Mouse (Mus musculus) left cerebral cortex, postnatal 25 days (tissue): ENCODE measurements at regions not wholly inside any gene's neighbourhood (a gene's known extent, or its start where the extent isn't known, plus 50 kb on each side); places are given as distances from the start of the nearest gene placed in this dataset.

Source experiments
- DNase-seq, 2 experiments: peaks; one replicate each; pipeline ENCODE4 v3.0.0; 2022; ENCODE audit warnings: low spot score in 2 of 2, mixed read lengths in 1 of 2
- intact Hi-C: fragments of 180-260 bp; cut with DNase I; formaldehyde crosslinking; loops from one replicate; pipeline ENCODE4 v1.15.1; 2025

- peak; percentile 11 to 38 for DNase-seq
- intact Hi-C loops: loop anchor here (2.0 kb wide), 1 partner anchor 275 kb away; no protein-coding TSS in a partner anchor
Measured at GRCm38 (mm10) chr6:43021967-43022366, 73.1 kb downstream of the Olfr444 start.
